Mouse (Mus musculus) retina, adult 2 months (tissue): ENCODE data around the gene Abraxas2.

Experiments used
- DNase-seq: peaks from one replicate; pipeline ENCODE4 v3.0.0-alpha.2; 2012; ENCODE audit warnings: low read depth, low spot score

Gene Abraxas2

DNA sequence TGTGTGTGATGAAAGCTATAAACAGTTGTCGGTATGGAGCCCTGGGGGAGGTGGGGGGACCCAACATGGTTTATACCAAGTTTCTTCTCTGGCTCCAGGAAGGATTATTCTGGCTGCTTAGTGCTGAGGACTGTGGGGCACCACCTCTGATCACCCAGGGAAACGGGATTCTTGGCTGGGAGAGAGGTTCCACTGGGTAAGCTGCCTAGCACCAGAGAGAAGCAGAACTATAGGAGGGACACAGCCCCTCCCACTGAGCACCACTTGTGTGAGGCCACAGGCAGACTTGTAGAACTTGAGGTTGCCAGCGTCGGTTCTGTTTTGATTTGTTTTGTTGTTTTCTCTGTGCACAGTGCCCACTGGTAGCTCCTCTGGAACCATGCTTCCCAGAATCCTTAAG is 5.1 kb upstream of the Abraxas2 start:
- DNase-seq = no peak

DNA sequence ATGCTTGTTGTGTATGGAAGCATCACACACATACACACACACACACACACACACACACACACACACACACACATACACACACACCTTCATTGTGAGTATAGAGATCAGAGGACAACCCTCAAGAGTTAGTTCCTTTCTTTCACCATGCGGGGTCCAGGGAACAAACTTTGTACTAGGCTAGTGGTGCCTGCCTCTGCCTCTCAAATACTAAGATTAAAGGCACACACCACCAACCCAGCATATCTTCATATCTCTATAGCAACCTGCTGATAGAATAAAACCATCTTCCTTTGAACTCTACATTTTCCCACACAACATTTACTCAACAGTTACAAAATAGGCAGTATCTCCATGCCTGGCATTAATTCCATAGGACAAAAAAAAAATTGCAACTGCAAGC is 2.9 kb upstream of the Abraxas2 start:
- DNase-seq = no peak

DNA sequence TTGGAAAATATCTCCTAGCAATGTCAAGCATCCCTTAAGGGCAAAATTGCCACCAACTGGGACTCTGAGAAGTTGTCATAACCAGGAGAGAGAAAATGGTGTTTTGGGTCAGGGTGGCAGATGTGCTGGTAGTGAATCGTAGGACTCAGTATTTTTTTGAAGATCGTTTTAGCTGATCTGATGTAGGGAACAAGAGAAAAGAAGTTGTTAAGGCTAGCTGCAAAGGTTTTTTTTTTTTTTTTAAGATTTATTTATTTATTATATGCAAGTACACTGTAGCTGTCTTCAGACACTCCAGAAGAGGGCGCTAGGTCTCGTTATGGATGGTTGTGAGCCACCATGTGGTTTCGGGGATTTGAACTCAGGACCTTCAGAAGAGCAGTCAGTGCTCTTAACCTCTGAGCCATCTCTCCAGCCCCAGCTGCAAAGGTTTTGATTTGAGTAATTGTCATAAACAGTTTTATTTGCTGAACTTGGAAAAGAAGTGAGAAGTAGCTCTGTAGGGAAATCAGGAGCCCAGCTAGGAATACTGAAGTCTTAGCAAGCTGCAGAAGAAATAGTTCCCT is 899 bp upstream of the Abraxas2 start:
- DNase-seq = no peak

DNA sequence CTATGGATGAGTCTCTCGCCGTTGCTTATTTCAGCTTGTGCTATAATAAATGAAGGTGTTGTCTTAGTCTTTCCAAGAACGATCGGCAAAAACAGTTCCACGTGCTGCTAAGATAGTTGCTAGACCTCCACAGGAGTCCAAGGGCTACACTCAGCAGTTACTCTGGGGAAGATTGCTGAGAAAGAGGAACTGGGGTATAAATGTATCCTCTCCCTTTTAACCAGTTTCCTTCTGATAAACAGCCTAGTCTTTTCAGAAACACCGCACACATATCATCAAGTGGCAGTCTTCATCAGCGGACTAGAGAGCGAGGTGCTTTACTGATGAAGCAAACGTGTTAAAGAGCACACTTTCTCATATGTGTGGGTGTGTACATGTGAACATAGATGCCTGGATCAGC is 7.3 kb downstream of the Abraxas2 start:
- DNase-seq = no peak

DNA sequence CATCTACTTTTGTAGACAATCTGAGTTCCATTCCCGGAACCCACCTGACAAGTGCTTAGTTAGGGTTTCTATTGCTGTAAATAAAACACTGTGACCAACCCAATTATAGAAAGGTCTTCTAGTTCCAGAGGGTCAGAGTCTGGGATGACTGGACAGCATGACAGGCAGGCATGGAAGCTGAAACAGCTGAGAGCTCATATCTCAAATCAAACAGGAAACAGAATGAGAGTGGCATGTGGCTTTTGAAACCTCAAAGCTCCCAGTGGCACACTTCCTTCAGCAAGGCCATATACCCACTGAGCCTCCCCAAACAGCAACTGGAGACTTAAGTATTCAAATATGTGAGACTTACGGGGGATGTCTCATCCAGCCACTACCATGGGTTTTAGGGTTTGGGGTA is 14.0 kb downstream of the Abraxas2 start:
- no peak for DNase-seq

DNA sequence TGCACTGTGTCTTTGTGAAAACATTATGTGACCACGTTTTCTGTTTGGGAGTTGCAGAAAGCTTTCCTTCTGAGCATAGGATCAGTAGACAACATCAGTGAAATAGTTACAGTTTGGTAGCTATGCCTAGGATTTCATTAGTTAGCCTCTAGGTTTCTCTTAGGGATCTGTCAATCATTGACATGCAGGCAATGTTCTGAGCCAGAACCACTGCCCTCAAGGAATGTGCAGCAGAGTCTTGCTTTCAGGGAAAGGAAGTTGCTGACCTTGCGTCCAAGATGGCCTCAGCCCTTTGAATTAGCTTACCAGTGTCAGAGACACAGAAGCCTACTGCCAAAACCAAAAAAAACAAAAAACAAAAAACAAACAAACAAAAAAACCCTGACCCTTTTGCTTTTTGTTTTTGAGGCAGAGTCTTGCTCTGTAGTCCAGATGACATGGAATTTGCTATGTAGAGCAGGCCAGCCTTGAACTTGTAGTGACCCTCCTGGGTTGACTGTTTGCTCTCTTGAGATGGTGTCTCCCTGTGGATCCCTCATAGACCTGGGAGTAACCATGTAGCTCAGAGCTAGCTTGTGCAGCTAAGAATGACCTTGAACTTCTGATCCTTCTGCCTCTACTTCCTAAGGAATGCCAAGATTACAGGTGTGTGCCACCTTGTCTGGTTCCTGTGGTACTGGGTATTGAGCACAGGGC is 16.5 kb downstream of the Abraxas2 start:
- no peak for DNase-seq

DNA sequence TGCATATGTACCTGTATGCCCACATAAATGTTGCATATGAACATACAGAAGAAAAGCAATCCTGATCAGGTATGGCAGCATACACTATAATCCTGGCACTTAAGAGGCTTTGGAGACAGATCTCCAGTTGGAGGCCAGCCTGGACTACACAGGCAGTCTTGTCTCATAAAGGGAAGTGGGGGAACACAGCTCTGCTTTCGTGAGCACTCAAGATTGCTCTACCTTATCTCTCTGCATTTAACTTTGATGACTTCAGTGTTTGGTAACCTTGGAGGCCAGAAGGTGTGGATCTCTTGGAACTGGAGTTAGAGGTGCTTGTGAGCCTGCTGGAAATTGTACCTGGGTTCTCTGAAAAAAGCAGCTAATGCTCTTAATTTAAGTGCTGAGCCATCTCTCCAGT is 21.3 kb downstream of the Abraxas2 start:
- no peak for DNase-seq

DNA sequence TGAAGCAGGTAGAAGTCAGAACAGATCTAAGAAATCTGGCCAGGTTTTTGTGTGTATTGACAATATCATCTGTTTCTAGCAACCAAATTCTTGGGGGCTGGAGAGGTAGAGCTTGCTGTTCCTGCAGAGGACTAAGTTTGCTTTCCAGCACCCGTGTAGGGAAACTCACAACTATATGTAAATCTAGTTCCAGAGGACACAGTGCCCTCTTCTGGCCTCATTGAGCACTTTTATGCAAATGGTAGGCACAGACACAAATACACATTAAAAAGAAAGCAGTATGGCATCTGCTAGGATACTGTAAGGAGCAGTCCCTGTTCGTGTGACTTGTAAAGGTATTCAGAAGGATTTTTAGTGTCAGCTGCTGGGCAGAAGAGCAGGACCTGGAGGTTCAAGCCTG is 23.3 kb downstream of the Abraxas2 start:
- no peak for DNase-seq

DNA sequence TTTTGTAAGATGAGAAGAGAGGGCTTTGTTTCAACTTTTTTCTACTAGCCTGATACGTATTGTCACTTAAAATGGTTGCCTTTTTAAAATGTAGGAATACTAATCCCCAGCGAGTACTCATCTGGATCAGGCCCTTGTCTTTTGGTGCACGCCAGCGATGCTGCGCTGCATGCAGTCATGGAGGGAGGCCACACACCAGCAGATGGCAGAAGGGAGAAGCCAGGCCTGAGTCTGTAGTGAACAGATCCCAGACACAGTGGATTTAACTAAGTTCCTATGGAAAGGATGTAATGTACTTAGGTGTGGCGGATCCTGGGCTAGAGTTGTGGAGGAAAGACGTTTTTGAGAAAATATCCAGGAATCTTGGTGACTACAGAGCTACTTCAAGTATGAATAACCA is 25.0 kb downstream of the Abraxas2 start:
- DNase-seq = no peak

DNA sequence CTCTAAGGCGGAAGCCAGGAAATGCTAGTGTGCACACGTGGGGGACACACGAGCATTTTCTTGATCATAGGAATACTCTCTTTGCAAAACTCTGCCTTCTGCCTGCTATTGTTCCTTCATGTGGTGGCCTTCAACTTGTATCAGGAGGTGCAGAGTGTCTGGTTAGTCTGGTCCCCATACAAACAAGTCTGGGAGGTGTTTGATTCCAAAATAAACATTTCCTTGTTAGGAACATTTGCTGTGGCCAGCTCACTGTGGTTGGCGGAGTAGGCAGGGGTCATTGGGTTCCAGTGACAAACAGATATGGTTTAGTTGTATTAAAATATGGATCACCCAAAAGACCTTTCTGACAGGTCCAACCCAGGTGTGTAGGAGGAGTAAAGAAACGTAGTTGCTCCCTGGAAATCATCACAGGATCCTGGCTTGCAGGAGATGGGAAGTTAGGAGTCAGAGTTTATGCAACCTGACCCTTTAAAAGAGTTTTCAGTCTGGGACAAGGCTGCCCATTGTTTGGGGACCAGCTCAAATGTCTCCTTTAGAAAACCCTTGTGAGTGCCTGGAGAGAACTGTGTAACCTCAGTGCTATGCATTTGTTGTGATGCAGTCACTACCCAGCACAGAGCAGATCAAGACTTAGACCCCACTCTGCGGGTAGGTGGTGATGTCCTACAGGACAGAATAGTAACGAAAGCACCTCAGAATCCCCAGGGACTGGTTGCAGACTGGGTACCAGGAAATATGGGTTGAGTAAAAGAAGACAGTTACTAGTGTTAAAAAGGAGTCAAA is 28.2 kb downstream of the Abraxas2 start:
- DNase-seq = no peak

DNA sequence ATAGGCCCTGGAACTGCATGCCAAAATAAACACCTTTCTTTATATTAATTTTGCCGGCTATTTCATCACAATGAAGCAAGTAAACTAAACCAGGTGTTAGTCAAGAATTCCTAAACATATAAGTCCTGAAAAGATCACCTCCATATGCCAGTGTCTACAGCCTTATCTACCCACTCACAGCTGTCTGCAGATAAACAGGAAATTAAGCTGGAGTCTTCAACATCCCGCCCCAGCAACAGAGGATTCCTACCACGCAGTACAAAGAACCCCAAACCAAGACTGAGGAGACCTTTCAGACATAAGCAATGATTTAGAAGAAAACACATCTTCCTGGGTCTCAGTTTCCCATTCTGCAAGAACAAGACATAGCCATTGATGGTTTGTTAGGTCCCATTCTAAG is 29.0 kb downstream of the Abraxas2 start:
- no peak for DNase-seq

DNA sequence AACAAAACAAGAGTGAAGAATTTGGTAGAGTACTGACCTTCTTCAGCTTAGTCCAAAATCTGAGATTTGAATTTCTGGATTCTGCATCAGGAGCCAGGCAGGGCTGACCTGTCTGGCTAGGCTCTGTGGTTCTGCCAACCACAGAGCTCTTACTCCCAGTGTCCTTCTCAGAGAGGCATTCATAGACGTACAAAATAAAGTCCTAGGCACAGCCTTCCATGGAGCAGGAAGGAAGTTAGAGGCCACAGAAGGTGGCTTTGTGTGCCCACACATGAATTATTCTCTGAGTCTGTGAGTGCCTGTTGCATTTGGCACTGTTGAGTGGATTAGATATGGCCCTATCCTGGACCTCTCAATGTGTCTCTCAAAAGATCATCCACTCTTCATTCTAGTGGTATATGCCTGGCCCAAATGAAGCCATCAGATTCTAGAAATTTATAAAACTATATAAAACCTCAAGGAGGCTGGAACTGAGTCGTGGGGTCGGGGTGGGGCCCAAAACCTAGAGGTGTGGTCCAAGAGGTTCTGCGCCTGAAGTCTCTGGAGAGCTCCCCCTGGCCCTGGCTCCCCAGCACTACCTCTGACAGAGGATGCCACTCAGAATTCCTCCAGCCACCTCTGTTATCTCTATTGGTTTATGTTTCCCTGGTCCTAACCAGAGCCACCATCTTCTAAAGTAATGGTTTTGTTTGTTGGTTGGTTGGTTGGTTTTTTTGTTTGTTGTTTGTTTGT is 29.7 kb downstream of the Abraxas2 start:
- DNase-seq = no peak

DNA sequence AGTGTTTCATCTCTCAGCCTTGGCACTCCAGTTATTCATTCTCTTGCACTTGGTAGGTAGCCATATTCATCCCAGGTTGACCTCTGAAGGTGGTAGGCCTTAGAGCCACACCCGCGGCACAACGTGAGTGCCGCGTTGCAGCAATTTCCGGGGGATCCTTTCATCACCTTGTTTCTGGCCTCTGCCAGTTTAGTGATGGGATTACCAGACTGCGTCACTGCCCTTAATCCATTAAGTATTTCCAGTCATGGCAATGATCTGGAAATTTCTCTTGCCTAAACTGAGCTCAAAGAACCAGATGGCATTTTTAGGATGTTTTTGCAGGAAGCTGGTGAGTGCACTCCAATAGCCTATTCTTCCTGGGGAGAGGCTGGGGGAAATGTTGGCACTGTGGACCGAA is 30.7 kb downstream of the Abraxas2 start:
- DNase-seq = peak; percentile 53

DNA sequence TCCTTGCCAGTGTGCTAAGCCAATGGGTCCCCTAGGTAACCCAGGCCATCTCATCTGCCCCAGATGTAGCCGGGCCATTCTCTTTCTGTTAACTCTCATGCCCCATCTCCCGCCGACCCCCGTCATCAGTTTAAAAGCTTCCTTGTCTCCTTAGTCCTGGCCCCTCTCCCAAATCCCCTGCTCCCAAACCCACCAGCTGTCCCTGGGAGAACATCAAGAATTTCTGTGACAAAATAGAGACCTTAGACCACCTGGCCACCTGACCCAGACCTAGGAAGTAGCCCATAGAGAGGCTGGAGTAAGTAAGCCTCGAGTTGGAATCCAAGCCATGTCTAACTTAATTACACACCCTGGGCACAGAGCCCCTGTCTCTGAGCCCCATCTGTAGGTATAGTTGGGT is 31.2 kb downstream of the Abraxas2 start:
- no peak for DNase-seq

DNA sequence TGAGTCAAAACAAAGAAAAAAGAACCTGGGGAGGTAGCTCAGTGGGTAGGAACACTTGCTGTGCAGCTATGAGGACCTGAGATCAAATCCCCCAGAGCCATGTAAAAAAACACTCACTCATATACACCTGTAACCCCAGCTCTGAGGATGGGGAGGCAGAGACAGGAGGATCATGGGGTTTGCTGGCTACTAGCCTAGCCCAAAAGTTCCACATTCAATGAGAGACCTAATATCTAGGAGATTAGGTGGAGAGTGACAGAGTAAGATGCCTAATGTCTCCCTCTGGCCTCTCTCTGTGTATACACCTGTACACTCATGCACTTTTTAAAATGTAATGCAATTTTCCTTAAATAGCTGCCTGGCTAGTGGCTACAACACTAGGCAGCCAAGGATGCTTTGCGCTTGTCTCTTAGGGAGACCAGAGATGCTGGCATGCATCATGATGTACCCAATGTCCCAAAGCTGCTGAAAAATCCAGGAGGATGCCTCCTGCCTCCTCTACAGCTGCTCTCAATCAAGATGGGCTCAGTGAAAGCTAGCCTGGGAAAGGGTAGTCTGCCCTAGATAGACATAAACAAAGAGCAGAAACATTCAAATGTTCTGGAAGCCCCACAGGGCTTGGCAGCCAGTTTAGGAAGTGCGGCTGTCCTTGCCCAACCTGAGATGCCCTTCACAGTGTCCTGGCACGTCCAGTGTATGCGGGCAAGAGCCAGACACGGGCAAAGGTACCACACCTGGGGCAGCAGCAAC is 32.7 kb downstream of the Abraxas2 start:
- DNase-seq = no peak

DNA sequence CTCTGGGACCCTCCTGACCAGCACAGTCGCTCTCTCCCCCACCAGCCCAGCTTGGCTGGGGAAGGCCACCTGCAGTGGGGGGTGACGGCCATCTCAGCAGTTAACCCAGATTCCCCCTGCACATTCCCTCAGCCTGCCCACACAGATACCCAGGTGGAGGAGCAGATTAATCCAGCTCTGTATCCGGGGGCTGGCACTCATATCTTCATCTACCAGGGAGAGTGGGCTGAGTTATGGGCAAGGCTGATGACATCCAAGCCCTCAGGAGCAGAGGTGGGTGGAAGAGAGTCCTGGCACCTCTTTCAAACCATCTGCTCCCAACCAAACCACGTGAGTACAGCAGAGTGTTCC is 33.3 kb downstream of the Abraxas2 start:
- no peak for DNase-seq

DNA sequence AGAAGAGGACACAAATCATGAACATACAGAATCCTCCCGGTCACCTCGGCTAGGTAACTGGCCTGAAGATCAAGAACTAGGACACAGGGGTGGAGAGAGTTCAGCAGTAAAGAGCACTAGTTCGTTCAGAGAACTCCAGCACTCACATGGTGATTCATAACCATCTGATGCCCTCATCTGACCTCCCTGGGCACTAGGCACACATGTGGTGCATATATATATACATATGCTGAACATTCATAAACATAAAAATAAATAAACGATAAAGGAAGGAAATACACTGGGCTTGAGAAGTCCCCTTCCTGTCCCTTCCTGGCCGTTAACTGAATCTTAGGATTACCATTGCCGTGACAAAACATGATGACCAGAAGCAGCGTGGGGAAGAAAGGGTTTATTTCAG is 33.8 kb downstream of the Abraxas2 start:
- DNase-seq = no peak

DNA sequence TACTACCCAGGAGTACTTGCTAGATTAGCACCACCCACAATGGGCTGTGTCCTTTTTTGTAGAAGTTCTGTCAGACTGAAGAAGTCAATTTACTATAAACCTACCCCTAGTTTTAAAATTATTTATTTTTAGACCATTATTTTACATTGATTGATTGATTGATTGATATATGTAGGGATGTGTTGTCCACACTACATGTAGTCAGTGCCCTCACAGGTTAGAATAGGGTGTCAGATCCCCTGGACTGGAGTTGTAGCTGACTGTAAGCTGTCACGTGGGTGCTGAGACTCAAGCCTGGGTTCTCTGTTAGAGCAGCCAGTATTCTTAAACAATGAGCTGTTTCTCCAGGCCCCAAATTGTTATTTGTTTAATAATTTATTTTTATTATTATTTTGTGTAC is 34.3 kb downstream of the Abraxas2 start:
- DNase-seq = no peak

DNA sequence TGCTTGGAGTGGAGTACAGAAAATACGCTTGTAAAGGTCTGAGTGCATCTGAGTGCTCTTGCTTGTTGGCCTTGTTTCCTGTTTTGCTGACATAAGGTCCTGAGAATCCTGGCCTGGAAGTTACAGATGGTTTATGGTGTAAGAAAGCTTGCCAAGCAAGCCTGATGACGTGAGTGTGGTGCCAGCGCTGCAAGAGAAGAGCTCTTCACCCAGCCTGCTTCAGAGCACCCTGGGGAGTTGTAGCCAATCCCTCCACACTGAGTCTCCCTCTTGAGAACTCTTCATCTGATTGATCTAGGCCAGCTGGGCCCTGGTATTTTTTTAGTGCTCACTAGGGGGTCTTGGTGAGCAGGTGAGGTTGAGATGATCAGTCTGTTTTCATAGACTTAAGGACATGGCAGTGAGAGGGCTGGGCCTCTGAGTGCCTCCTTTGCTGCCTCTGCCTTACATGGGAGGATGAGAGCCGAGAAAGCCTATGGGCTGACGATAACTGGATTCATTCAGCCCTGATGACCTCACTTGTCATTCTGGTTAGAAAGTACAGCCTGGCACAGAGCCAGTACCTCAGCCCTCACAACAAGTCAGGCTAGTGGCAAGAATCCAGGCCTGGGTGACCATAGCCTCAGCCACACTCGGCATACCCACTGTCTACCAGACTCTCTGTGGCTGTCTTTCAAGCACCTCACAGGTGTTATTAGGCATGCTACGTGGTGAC is 36.0 kb downstream of the Abraxas2 start:
- no peak for DNase-seq

DNA sequence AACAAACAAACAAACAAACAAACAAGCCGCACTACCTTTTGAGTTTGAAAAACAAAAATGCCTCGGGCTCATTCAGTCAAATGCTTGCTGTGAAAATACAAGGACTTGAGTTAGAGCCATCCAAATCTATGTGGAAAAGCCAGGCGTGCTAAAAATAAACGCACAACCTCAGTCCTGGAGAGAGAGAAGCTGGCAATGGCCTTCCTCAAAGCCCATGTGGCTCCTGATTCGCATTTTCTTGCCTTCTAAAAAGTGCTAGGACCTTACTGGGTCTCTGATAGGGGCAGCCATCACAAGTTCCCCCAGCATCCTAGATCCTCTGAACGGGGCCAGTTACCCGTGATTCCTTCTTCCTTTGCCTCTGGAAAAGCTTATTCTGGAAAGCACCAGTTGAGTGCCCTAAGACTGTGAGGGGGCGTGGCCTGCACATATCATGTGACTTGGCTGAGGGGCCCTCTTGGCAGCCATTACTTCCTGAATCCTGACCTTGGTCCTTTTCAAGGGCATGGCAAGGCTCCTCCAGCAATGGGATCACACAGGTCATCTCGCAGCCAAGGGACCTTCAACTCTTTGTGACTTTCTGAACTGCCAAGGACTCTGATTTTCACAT is 37.3 kb downstream of the Abraxas2 start:
- DNase-seq = no peak

DNA sequence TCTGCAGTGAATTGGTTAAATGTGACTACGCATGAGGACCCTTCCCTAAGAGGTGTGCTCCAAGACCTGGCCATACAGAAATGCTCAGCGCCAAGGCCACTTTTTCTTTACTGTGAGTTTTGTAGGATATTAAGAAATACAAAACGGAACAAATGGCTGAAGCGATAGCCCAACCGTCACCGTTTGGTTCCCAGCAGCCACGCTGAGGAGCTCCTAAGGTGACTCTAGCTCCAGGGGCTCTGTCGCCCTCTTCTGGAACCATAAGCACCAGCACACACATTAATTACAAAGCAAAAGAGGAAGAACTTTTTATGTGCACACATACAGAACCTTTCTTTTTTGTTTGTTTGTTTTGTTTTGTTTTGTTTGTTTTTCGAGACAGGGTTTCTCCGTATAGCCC is 38.2 kb downstream of the Abraxas2 start:
- DNase-seq = no peak
